ENCODE assay signal across 8 mouse cellular contexts in the genomic region with DNA sequence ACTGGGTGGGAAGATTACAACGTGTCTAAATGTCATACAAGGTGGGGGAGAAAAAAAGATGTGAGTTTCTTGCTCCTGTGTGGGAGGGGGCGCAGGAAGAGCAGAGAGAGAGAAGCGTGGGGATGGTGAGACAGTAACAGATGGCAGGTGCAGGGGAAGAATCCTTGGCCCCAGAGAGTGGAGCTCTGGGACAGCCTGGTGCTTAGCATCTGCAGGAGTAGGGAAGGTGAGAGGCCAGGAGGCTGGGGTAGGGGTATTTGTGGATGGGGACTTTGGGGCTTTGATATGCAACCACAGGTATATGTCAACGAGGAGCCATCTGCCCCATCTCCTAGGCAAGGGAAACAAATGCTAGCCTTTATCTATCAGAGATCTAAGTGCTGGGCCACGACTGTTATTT. TPM values are rescaled to one million over a fixed set of nuclear protein-coding genes. Genes with fewer than 3 reads are reported as not detected.
DNase-seq lines count a peak whose midpoint lies in the region; ATAC-seq lines count a peak whose summit lies in the region.

No protein-coding gene starts in this region.

- WGBS in heart, embryonic 13.5 days, result 62% methylated on average over 5 of the region's 5 CpGs
- WGBS in hindbrain, embryonic 10.5 days, result 78% methylated on average over 5 of the region's 5 CpGs
- 79% methylated on average over 5 of the region's 5 CpGs for whole genome bisulfite sequencing in midbrain, embryonic 15.5 days

- H3K27me3 ChIP-seq in heart, embryonic 13.5 days (replicated peaks), result no peaks in the 10 kb centered on the region
- no peaks in the 10 kb centered on the region for H3K27me3 ChIP-seq in hindbrain, embryonic 10.5 days (ENCODE audit: insufficient read depth, poor library complexity, severe bottlenecking)
- H3K27me3 ChIP-seq in midbrain, embryonic 15.5 days (replicated peaks), result no peaks in the 10 kb centered on the region

- H3K27ac ChIP-seq in heart, embryonic 13.5 days (replicated peaks), result peak overlapping the region; percentile 93
- peak overlapping the region; percentile 93 for H3K27ac ChIP-seq in hindbrain, embryonic 10.5 days
- H3K27ac ChIP-seq in midbrain, embryonic 15.5 days, result peak overlapping the region; percentile 100

- H3K9ac ChIP-seq in heart, embryonic 13.5 days, result no peak overlapping the region
- H3K9ac ChIP-seq in midbrain, embryonic 15.5 days, result no peak overlapping the region

- H3K4me2 ChIP-seq in heart, embryonic 13.5 days, result peak overlapping the region; percentile 70
- H3K4me2 ChIP-seq in midbrain, embryonic 15.5 days, result peak overlapping the region; percentile 59; the same call in 1 of the 2 replicates

- peaks cover 6% of the 10 kb centered on the region; the same call in 1 of the 2 replicates for H3K36me3 ChIP-seq in heart, embryonic 13.5 days
- H3K36me3 ChIP-seq in hindbrain, embryonic 10.5 days, result peaks cover 8% of the 10 kb centered on the region
- H3K36me3 ChIP-seq in midbrain, embryonic 15.5 days (replicated peaks), result no peaks in the 10 kb centered on the region

- no peak for ATAC-seq in heart, embryonic 13.5 days (ENCODE audit: extremely low read depth, insufficient number of reproducible peaks, low FRiP score, low TSS enrichment)
- peak; percentile 38 for ATAC-seq in midbrain, embryonic 15.5 days (replicated peaks)

- H3K9me3 ChIP-seq in heart, embryonic 13.5 days, result no peaks in the 10 kb centered on the region
- no peaks in the 10 kb centered on the region for H3K9me3 ChIP-seq in hindbrain, embryonic 10.5 days
- no peaks in the 10 kb centered on the region for H3K9me3 ChIP-seq in midbrain, embryonic 15.5 days

- peak overlapping the region; percentile 88 for H3K4me3 ChIP-seq in heart, embryonic 13.5 days
- peak overlapping the region; percentile 69; the same call in 1 of the 2 replicates for H3K4me3 ChIP-seq in hindbrain, embryonic 10.5 days
- peak overlapping the region; percentile 75; the same call in 1 of the 2 replicates for H3K4me3 ChIP-seq in midbrain, embryonic 15.5 days

- peaks cover 14% of the 10 kb centered on the region for H3K4me1 ChIP-seq in heart, embryonic 13.5 days
- peaks cover 9% of the 10 kb centered on the region for H3K4me1 ChIP-seq in hindbrain, embryonic 10.5 days (replicated peaks)
- peaks cover 12% of the 10 kb centered on the region for H3K4me1 ChIP-seq in midbrain, embryonic 15.5 days

- intact Hi-C loops in heart, postnatal 25 days (cut with DNase I), result loop anchor here (5.0 kb wide), 1 partner anchor 42 kb away; no protein-coding TSS in a partner anchor

- DNase-seq in heart, postnatal 25 days (ENCODE audit: low spot score), result no peak
- peak; percentile 48 for DNase-seq in cerebellum, adult 11-12 months
- DNase-seq in hindbrain, embryonic 10.5 days (ENCODE audit: low spot score), result no peak
- no peak for DNase-seq in frontal cortex, postnatal 36 days (ENCODE audit: low spot score in 2 of 2)
- no peak for DNase-seq in adipocyte (ENCODE audit: low spot score)
- DNase-seq in layer of hippocampus, adult 9-11 months, result no peak

RNA-seq across cellular contexts. Expression of a gene that starts 26.4 kb away (rescaled TPM):
- 18.9 and 19.0 TPM in 2 replicates for polyA plus RNA-seq in heart, embryonic 13.5 days (2015; fragmentation: Nextera tagmentation; extraction: Ambion mirVana)
- total RNA-seq in heart, postnatal 25 days (2021), result 10 to 100 TPM; 15.8 to 18.0 TPM
- 32.5 and 35.7 TPM in 2 replicates for polyA plus RNA-seq in hindbrain, embryonic 10.5 days (2016; fragmentation: Nextera tagmentation; extraction: Ambion mirVana)
- 59.0 and 59.3 TPM in 2 replicates for polyA plus RNA-seq in midbrain, embryonic 15.5 days (2015; fragmentation: Nextera tagmentation; extraction: Ambion mirVana)

RNA-seq across cellular contexts. Expression of a gene that starts 36.9 kb away (rescaled TPM):
- polyA plus RNA-seq in heart, embryonic 13.5 days (2015; fragmentation: Nextera tagmentation; extraction: Ambion mirVana), result 18.2 and 18.8 TPM in 2 replicates
- 10 to 100 TPM; 11.0 to 11.3 TPM for total RNA-seq in heart, postnatal 25 days (2021)
- polyA plus RNA-seq in hindbrain, embryonic 10.5 days (2016; fragmentation: Nextera tagmentation; extraction: Ambion mirVana), result 25.5 and 29.0 TPM in 2 replicates
- 17.5 and 18.2 TPM in 2 replicates for polyA plus RNA-seq in midbrain, embryonic 15.5 days (2015; fragmentation: Nextera tagmentation; extraction: Ambion mirVana)

RNA-seq across cellular contexts. Expression of a gene that starts 45.0 kb away (rescaled TPM):
- polyA plus RNA-seq in heart, embryonic 13.5 days (2015; fragmentation: Nextera tagmentation; extraction: Ambion mirVana), result 144 and 158 TPM in 2 replicates
- total RNA-seq in heart, postnatal 25 days (2021), result 10 to 100 TPM; 49.3 to 56.8 TPM
- 258 and 310 TPM in 2 replicates for polyA plus RNA-seq in hindbrain, embryonic 10.5 days (2016; fragmentation: Nextera tagmentation; extraction: Ambion mirVana)
- polyA plus RNA-seq in midbrain, embryonic 15.5 days (2015; fragmentation: Nextera tagmentation; extraction: Ambion mirVana), result 192 and 204 TPM in 2 replicates
